Mouse (Mus musculus) liver, embryonic 14 days (tissue): ENCODE measurements around the gene Rhou. TPM values are rescaled to one million over a fixed set of nuclear protein-coding genes. Genes with fewer than 3 reads are reported as not detected.

Experiments
- polyA plus RNA-seq: library from polyadenylated mRNA; depleted of rRNA; stranded (reverse); fragments of >200 nt; gene quantifications from 2 replicates; pipeline ENCODE4 v1.2.3, GENCODE M21; 2012; rRNA removed

Rhou gene
- polyA plus RNA-seq, result 2.5 and 2.6 TPM in 2 replicates

GRCm38 (mm10) chr8:123653308-123653993 lies at the start of gene Rhou:
Gene Rhou (plus strand): TSS chr8:123653929.

Other genes starting within 250 kb of the Rhou start
- 0.01 and 0.02 TPM in 2 replicates for gene Mc1r, start 246.8 kb upstream of the Rhou start, polyA plus RNA-seq
- gene Tubb3, start 242.5 kb upstream of the Rhou start, polyA plus RNA-seq, result 0.62 and 0.92 TPM in 2 replicates
- 7.6 and 8.4 TPM in 2 replicates for gene Def8, start 230.4 kb upstream of the Rhou start, polyA plus RNA-seq
- gene Afg3l1, start 176.0 kb upstream of the Rhou start, polyA plus RNA-seq, result 12.7 and 13.9 TPM in 2 replicates
- 0.06 and 0.15 TPM in 2 replicates for gene Dbndd1, start 138.5 kb upstream of the Rhou start, polyA plus RNA-seq
- gene Gas8, start 135.1 kb upstream of the Rhou start, polyA plus RNA-seq, result 4.0 and 4.2 TPM in 2 replicates
- gene Rab4a, start 152.1 kb downstream of the Rhou start, polyA plus RNA-seq, result 12.0 and 14.0 TPM in 2 replicates
- gene Ccsap, start 206.3 kb downstream of the Rhou start, polyA plus RNA-seq, result 4.0 and 4.4 TPM in 2 replicates
- 1.8 and 18.7 TPM in 2 replicates for gene Acta1, start 240.8 kb downstream of the Rhou start, polyA plus RNA-seq